Mouse (Mus musculus) liver, adult (tissue): ENCODE results near the gene Vmn1r173.
"Not testable (repeated sequence)": the region's sequence is repeated elsewhere in the genome, so short reads cannot be mapped to it uniquely, and the experiment has no call there.

ENCODE experiments used
- GATA4 ChIP-seq: IDR thresholded peaks from 2 replicates; pipeline ENCODE4 v1.6.1; 2014; ENCODE audit warnings: mild to moderate bottlenecking, low read length; ENCODE audit not compliant: insufficient replicate concordance

The Vmn1r173 gene

DNA sequence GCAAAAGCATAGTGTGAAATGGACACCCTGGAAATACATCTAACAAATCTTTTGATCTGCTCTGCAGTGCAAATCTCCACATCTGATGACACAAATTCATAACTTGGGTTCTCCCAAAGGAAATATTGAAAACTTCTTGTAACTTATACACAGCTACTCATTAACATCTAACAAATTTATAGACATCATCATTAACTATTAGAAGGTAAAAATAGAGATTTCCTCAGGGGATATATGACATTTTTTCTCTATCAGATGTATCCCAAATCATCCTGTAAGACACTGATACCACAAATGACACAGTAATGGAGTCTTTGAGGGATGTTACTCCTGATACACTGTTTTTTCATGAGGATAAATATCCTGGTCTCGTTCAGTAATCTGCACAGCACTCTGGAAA lies at the start of gene Vmn1r173:
Gene Vmn1r173 (plus strand): TSS at position 301 of the 400 bp plus-strand sequence.
- not testable (repeated sequence) for TF ChIP-seq GATA4

DNA sequence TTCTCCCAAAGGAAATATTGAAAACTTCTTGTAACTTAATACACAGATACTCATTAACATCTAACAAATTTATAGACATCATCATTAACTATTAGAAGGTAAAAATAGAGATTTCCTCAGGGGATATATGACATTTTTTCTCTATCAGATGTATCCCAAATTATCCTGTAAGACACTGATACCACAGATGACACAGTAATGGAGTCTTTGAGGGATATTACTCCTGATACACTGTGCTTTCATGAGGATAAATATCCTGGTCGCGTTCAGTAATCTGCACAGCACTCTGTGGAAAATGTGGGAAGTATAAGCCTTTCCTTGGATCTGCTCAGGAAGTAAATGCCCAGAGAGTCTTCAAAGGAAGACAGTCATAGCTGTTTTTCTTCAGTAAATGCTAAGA lies 42.5 kb upstream of the Vmn1r173 start, which contains the start of gene Vmn1r172:
Gene Vmn1r172 (plus strand): TSS at position 301 of the 400 bp plus-strand sequence.
- TF ChIP-seq GATA4 = no peak

DNA sequence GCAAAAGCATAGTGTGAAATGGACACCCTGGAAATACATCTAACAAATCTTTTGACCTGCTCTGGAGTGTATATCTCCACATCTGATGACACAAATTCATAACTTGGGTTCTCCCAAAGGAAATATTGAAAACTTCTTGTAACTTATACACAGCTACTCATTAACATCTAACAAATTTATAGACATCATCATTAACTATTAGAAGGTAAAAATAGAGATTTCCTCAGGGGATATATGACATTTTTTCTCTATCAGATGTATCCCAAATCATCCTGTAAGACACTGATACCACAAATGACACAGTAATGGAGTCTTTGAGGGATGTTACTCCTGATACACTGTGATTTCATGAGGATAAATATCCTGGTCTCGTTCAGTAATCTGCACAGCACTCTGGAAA lies 51.5 kb downstream of the Vmn1r173 start, which contains the start of gene Vmn1r174:
Gene Vmn1r174 (plus strand): TSS at position 301 of the 400 bp plus-strand sequence.
- TF ChIP-seq GATA4 = not testable (repeated sequence)
